Mouse (Mus musculus): Measurements from ENCODE around the gene Coq2.

- TF ChIP-seq POLR2AphosphoS2 (IDR thresholded peaks at IDR 0.05; ENCODE audit: low read length), result no peak
- TF ChIP-seq NELFE (IDR thresholded peaks at IDR 0.05; ENCODE audit: low read depth, low read length), result no peak
- no peak for TF ChIP-seq EP300 (IDR thresholded peaks at IDR 0.05; ENCODE audit: low read depth in 1 of 2, low read length in 2 of 2)
- no peak for TF ChIP-seq JUND (IDR thresholded peaks at IDR 0.05; ENCODE audit: low read depth, low read length)
- TF ChIP-seq POLR2A (IDR thresholded peaks at IDR 0.05; ENCODE audit: control insufficient read depth in 1 of 2, insufficient read depth in 1 of 2, low read depth in 1 of 2, low read length in 2 of 2, poor library complexity in 1 of 2), result no peak
- no peak for TF ChIP-seq ZNF384 (IDR thresholded peaks at IDR 0.05; ENCODE audit: low read depth, low read length)
- TF ChIP-seq CTCF (IDR thresholded peaks at IDR 0.05 in 2 of 3, conservative IDR thresholded peaks at IDR 0.05 in 1 of 3; ENCODE audit: control insufficient read depth in 1 of 3, insufficient read depth in 1 of 3, low read depth in 2 of 3, low read length in 3 of 3, poor library complexity in 1 of 3, severe bottlenecking in 1 of 3), result no peak
- no peak for TF ChIP-seq E2F4 (IDR thresholded peaks at IDR 0.05; ENCODE audit: borderline replicate concordance, low read depth, low read length)
- no peak for TF ChIP-seq MYC (IDR thresholded peaks at IDR 0.05; ENCODE audit: low read depth, low read length)
- no peak for TF ChIP-seq MAX (IDR thresholded peaks at IDR 0.05; ENCODE audit: low read length)
- TF ChIP-seq MEF2A (IDR thresholded peaks at IDR 0.05; ENCODE audit: extremely low read depth, insufficient replicate concordance, low read depth, low read length, poor library complexity, severe bottlenecking), result no peak
- TF ChIP-seq CHD2 (IDR thresholded peaks at IDR 0.05; ENCODE audit: low read length), result no peak
- TF ChIP-seq USF1 (IDR thresholded peaks at IDR 0.05; ENCODE audit: low read depth, low read length), result no peak
- no peak for TF ChIP-seq USF2 (IDR thresholded peaks at IDR 0.05; ENCODE audit: borderline replicate concordance in 1 of 2, insufficient read depth in 1 of 2, low read depth in 1 of 2, low read length in 2 of 2)
Observed at GRCm38 (mm10) chr5:100651486-100651885, 23.5 kb downstream of the Coq2 start.
